Mouse (Mus musculus) MEL (cell line): ENCODE measurements at regions not wholly inside any gene's neighbourhood (a gene's known extent, or its start where the extent isn't known, plus 50 kb on each side); places are given as distances from the start of the nearest gene placed in this dataset.

Experiments used
- DNase-seq: peaks from one replicate; pipeline ENCODE4 v3.0.0; 2011; ENCODE audit warnings: low read depth, low spot score
- H3K27ac ChIP-seq: 2 replicates; pipeline ENCODE4 v1.5.1; 2012; ENCODE audit warnings: low read depth, mild to moderate bottlenecking, control low read depth, low read length, moderate library complexity; ENCODE audit not compliant: control insufficient read depth
- H3K27me3 ChIP-seq, 2 experiments: fragments of 150-350 bp in 1 of 2; sonication (generic) in 1 of 2; 2 replicates each; pipeline ENCODE4 v1.6.1; 2012; ENCODE audit warnings: low read length in 2 of 2, mild to moderate bottlenecking in 2 of 2, improper control_type of control experiment in 1 of 2, moderate library complexity in 1 of 2; ENCODE audit not compliant: insufficient read depth in 2 of 2, control insufficient read depth in 1 of 2
- H3K36me3 ChIP-seq, 2 experiments: 2 replicates each; pipeline ENCODE4 v1.6.1; 2012 to 2014; ENCODE audit warnings: low read length in 2 of 2, improper control_type of control experiment in 1 of 2, inconsistent platforms in 1 of 2, mild to moderate bottlenecking in 1 of 2; ENCODE audit not compliant: insufficient read depth in 2 of 2, control insufficient read depth in 1 of 2
- H3K4me1 ChIP-seq, 2 experiments: fragments of 150-350 bp in 1 of 2; sonication (generic) in 1 of 2; 2 replicates each; pipeline ENCODE4 v1.6.1; 2012; ENCODE audit warnings: low read length in 2 of 2, improper control_type of control experiment in 1 of 2, mild to moderate bottlenecking in 1 of 2; ENCODE audit not compliant: insufficient read depth in 2 of 2, control insufficient read depth in 1 of 2
- H3K4me3 ChIP-seq, 2 experiments: fragments of 150-350 bp in 1 of 2; sonication (generic) in 1 of 2; 2 replicates each; pipeline ENCODE4 v1.5.1; 2012; ENCODE audit warnings: low read depth in 2 of 2, low read length in 2 of 2, mild to moderate bottlenecking in 2 of 2, moderate library complexity in 2 of 2, control low read depth in 1 of 2, improper control_type of control experiment in 1 of 2; ENCODE audit not compliant: control insufficient read depth in 1 of 2, insufficient read depth in 1 of 2
- H3K79me2 ChIP-seq: 2 replicates; pipeline ENCODE4 v1.6.1; 2012; ENCODE audit warnings: mild to moderate bottlenecking, low read length, moderate library complexity; ENCODE audit not compliant: control insufficient read depth, poor library complexity, insufficient read depth
- H3K9ac ChIP-seq: 2 replicates; pipeline ENCODE4 v1.6.1; 2012; ENCODE audit warnings: low read depth, mild to moderate bottlenecking, control low read depth, low read length, moderate library complexity; ENCODE audit not compliant: control insufficient read depth, poor library complexity, severe bottlenecking
- H3K9me3 ChIP-seq: fragments of 150-350 bp; sonication (generic); replicated peaks from 2 replicates; pipeline ENCODE4 v1.6.1; 2012; ENCODE audit warnings: mild to moderate bottlenecking, low read length, improper control_type of control experiment, moderate library complexity; ENCODE audit not compliant: insufficient read depth
- E2F4 ChIP-seq: IDR thresholded peaks from 2 replicates; pipeline ENCODE4 v1.6.1; 2011; ENCODE audit warnings: low read depth, low read length, improper control_type of control experiment, borderline replicate concordance
- GABPA ChIP-seq: IDR thresholded peaks from 2 replicates; pipeline ENCODE4 v1.6.1; 2012; ENCODE audit warnings: low read depth, mild to moderate bottlenecking, inconsistent platforms, low read length, improper control_type of control experiment, moderate library complexity
- GATA1 ChIP-seq: IDR thresholded peaks from 2 replicates; pipeline ENCODE4 v1.6.1; 2011; ENCODE audit warnings: low read depth, low read length, improper control_type of control experiment
- HCFC1 ChIP-seq: IDR thresholded peaks from 2 replicates; pipeline ENCODE4 v1.6.1; 2012; ENCODE audit warnings: low read depth, mild to moderate bottlenecking, inconsistent platforms, low read length, improper control_type of control experiment, moderate library complexity
- KAT2A ChIP-seq: conservative IDR thresholded peaks from 2 replicates; pipeline ENCODE4 v1.6.1; 2012; ENCODE audit warnings: low read depth, low read length, improper control_type of control experiment, inconsistent platforms
- MAX ChIP-seq: IDR thresholded peaks from 2 replicates; pipeline ENCODE4 v1.6.1; 2011; ENCODE audit warnings: low read length, improper control_type of control experiment
- MAZ ChIP-seq: IDR thresholded peaks from 2 replicates; pipeline ENCODE4 v1.6.1; 2012; ENCODE audit warnings: low read depth, mild to moderate bottlenecking, inconsistent platforms, low read length, improper control_type of control experiment
- MYC ChIP-seq: IDR thresholded peaks from 2 replicates; pipeline ENCODE4 v1.6.1; 2011; ENCODE audit warnings: low read depth, mild to moderate bottlenecking, low read length, improper control_type of control experiment, moderate library complexity
- POLR2A ChIP-seq, 2 experiments: IDR thresholded peaks; 2 replicates each; pipeline ENCODE4 v1.6.1; 2011 to 2012; ENCODE audit warnings: low read length in 2 of 2, mild to moderate bottlenecking in 2 of 2, control low read depth in 1 of 2, improper control_type of control experiment in 1 of 2, low read depth in 1 of 2, moderate library complexity in 1 of 2; ENCODE audit not compliant: control insufficient read depth in 1 of 2, insufficient read depth in 1 of 2, poor library complexity in 1 of 2
- RAD21 ChIP-seq: IDR thresholded peaks from 2 replicates; pipeline ENCODE4 v1.6.1; 2011; ENCODE audit warnings: mild to moderate bottlenecking, low read depth, low read length, improper control_type of control experiment
- SIN3A ChIP-seq: IDR thresholded peaks from 2 replicates; pipeline ENCODE4 v1.6.1; 2012; ENCODE audit warnings: low read length, improper control_type of control experiment, inconsistent platforms
- TAL1 ChIP-seq: IDR thresholded peaks from 2 replicates; pipeline ENCODE4 v1.6.1; 2012; ENCODE audit warnings: mild to moderate bottlenecking, inconsistent platforms, low read length, moderate library complexity, mixed read lengths
- TBP ChIP-seq: IDR thresholded peaks from 2 replicates; pipeline ENCODE4 v1.8.0; 2011; ENCODE audit warnings: low read depth, low read length, improper control_type of control experiment
- TCF12 ChIP-seq: IDR thresholded peaks from 2 replicates; pipeline ENCODE4 v1.6.1; 2014; ENCODE audit warnings: low read depth, mild to moderate bottlenecking, inconsistent platforms, low read length, improper control_type of control experiment, moderate library complexity
- UBTF ChIP-seq: IDR thresholded peaks from 2 replicates; pipeline ENCODE4 v1.6.1; 2012; ENCODE audit warnings: low read depth, mild to moderate bottlenecking, inconsistent platforms, low read length, improper control_type of control experiment, moderate library complexity, borderline replicate concordance; ENCODE audit not compliant: insufficient read depth
- USF1 ChIP-seq: IDR thresholded peaks from 2 replicates; pipeline ENCODE4 v1.6.1; 2014; ENCODE audit warnings: low read depth, mild to moderate bottlenecking, inconsistent platforms, low read length, improper control_type of control experiment, moderate library complexity
- ZKSCAN1 ChIP-seq: IDR thresholded peaks from 2 replicates; pipeline ENCODE4 v1.6.1; 2012; ENCODE audit warnings: low read depth, mild to moderate bottlenecking, inconsistent platforms, low read length, improper control_type of control experiment, moderate library complexity
- ZMIZ1 ChIP-seq: IDR thresholded peaks from 2 replicates; pipeline ENCODE4 v1.6.1; 2012; ENCODE audit warnings: low read depth, mild to moderate bottlenecking, inconsistent platforms, low read length, improper control_type of control experiment, moderate library complexity
- ZNF384 ChIP-seq: IDR thresholded peaks from 2 replicates; pipeline ENCODE4 v1.6.1; 2012; ENCODE audit warnings: low read depth, mild to moderate bottlenecking, inconsistent platforms, low read length, improper control_type of control experiment

DNA sequence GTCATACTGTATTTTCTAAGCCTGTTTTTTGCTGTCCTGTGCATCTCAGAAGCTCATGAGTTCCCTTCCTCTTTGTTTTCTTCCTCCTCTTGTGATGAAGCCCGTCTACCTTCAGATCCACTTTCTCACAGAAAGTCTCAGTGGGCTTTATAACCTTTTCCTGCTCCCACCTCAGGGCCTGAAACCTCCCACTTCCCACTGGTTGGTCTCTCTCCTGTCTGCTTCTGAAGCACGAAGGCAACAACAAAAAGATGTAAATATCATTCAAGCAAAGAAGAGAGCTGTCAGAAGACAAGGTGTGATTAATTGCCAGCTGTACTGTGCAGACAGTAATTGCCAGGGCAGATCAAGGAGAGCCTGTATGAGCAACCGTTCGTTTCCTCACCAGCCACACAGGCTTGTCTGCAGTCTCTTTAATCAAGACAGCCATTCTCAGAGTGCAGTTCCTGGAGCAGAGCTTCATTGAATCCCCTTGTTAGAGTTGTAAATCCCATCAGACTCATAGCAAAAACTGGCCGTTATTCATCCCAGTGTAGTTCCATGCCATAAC is 80.0 kb upstream of the Mark1 start:
- Histone ChIP-seq H3K36me3 (no peaks in the 10 kb centered on the region), H3K4me1 (no peaks in the 10 kb centered on the region), H3K79me2 (no peaks in the 10 kb centered on the region), H3K4me3 (no peak overlapping the region), H3K9me3 (no peaks in the 10 kb centered on the region), H3K9ac (no peak overlapping the region), H3K27ac (no peak overlapping the region)
- DNase-seq, result no peak
- TF ChIP-seq TAL1 (no peak), GABPA (no peak), UBTF (no peak), E2F4 (no peak), POLR2A (IDR thresholded peaks at IDR 0.05; ENCODE audit: control insufficient read depth in 1 of 2, insufficient read depth in 1 of 2, low read depth in 1 of 2, low read length in 2 of 2, poor library complexity in 1 of 2) (no peak), ZNF384 (no peak), TBP (no peak), KAT2A (no peak), TCF12 (no peak), MAX (no peak), RAD21 (no peak), USF1 (no peak)
- TF ChIP-seq, all 39 proteins: peak for 0
- no peaks in the 10 kb centered on the region for H3K27me3 ChIP-seq

GRCm38 (mm10) chr1:185074001-185074400 is 74.6 kb upstream of the Mark1 start:
- no peak overlapping the region for H3K27ac ChIP-seq
- H3K27me3 ChIP-seq, result no peaks in the 10 kb centered on the region
- no peaks in the 10 kb centered on the region for H3K9me3 ChIP-seq
- no peak overlapping the region for H3K9ac ChIP-seq
- H3K36me3 ChIP-seq, result no peaks in the 10 kb centered on the region
- TF ChIP-seq HCFC1 (no peak), KAT2A (no peak), GATA1 (no peak), TCF12 (no peak), SIN3A (no peak), MYC (no peak), ZNF384 (no peak), ZMIZ1 (no peak), UBTF (no peak), GABPA (no peak), MAZ (no peak), ZKSCAN1 (no peak)
- no peak for DNase-seq
- no peak overlapping the region for H3K4me3 ChIP-seq
- no peaks in the 10 kb centered on the region for H3K79me2 ChIP-seq
- no peaks in the 10 kb centered on the region for H3K4me1 ChIP-seq
